Mouse (Mus musculus) limb, embryonic 10.5 days (tissue): ENCODE results near the gene Pbx1. TPM values are rescaled to one million over a fixed set of nuclear protein-coding genes. Genes with fewer than 3 reads are reported as not detected.
A peak's percentile ranks its signal among the peaks of the same experiment; 100 is the strongest.

Experiments used
- DNase-seq: peaks from one replicate; pipeline ENCODE4 v3.0.0-alpha.2; 2017; ENCODE audit warnings: low spot score
- H3K27ac ChIP-seq: fragments of 300-500 bp; sonication (generic); 2 replicates; pipeline ENCODE4 v1.5.1; 2016; ENCODE audit warnings: mild to moderate bottlenecking
- H3K27me3 ChIP-seq: fragments of 300-500 bp; sonication (generic); 2 replicates; pipeline ENCODE4 v1.6.1; 2016; ENCODE audit warnings: low read depth, mild to moderate bottlenecking; ENCODE audit not compliant: poor library complexity, severe bottlenecking
- H3K36me3 ChIP-seq: fragments of 300-500 bp; sonication (generic); 2 replicates; pipeline ENCODE4 v1.6.1; 2016; ENCODE audit warnings: mild to moderate bottlenecking, moderate library complexity
- H3K4me1 ChIP-seq: fragments of 300-500 bp; sonication (generic); 2 replicates; pipeline ENCODE4 v1.6.1; 2016
- H3K4me3 ChIP-seq: fragments of 300-500 bp; sonication (generic); 2 replicates; pipeline ENCODE4 v1.5.1; 2016; ENCODE audit warnings: mild to moderate bottlenecking, moderate library complexity
- H3K9me3 ChIP-seq: fragments of 300-500 bp; sonication (generic); replicated peaks from 2 replicates; pipeline ENCODE4 v1.6.1; 2016; ENCODE audit warnings: mild to moderate bottlenecking
- WGBS: fragments of 180-500 bp; shearing (Covaris S2); methylation state at CpG from one replicate; pipeline ENCODE4 v1.1.7; 2016; 5-methylcytosine and 5-hydroxymethylcytosine counted together
- polyA plus RNA-seq: library from polyadenylated mRNA; unstranded; fragments of >200 nt; fragmentation: Nextera tagmentation; extraction: Ambion mirVana; gene quantifications from 2 replicates; pipeline ENCODE4 v1.2.1, GENCODE M21; 2016

Gene Pbx1
- polyA plus RNA-seq, 1 experiment from 2014 or later, result 55.9 TPM

- DNase-seq, result peak; percentile 89
- whole genome bisulfite sequencing, result under 1% methylated on average over 21 of the region's 22 CpGs
- no peaks in the 10 kb centered on the region for H3K27me3 ChIP-seq
- H3K27ac ChIP-seq, result peak overlapping the region; percentile 99
- peaks cover 18% of the 10 kb centered on the region for H3K4me1 ChIP-seq
- H3K36me3 ChIP-seq, result no peaks in the 10 kb centered on the region
- H3K4me3 ChIP-seq, result peak overlapping the region; percentile 88
- H3K9me3 ChIP-seq, result no peaks in the 10 kb centered on the region
Measured at GRCm38 (mm10) chr1:168432281-168432725, 233 bp upstream of the Pbx1 start.

GRCm38 (mm10) chr1:168431711-168432231, 299 bp downstream of the Pbx1 start:
- DNase-seq, result peak; percentile 86
- Histone ChIP-seq H3K27me3 (no peaks in the 10 kb centered on the region), H3K4me3 (peak overlapping the region; percentile 88), H3K36me3 (no peaks in the 10 kb centered on the region), H3K9me3 (no peaks in the 10 kb centered on the region), H3K27ac (peak overlapping the region; percentile 99), H3K4me1 (peaks cover 24% of the 10 kb centered on the region)
- WGBS, result 1% methylated on average over 14 of the region's 14 CpGs

GRCm38 (mm10) chr1:168430868-168431710, 981 bp downstream of the Pbx1 start:
- under 1% methylated on average over 37 of the region's 37 CpGs for WGBS
- H3K4me1 ChIP-seq, result peaks cover 30% of the 10 kb centered on the region
- peak; percentile 71 for DNase-seq

DNA sequence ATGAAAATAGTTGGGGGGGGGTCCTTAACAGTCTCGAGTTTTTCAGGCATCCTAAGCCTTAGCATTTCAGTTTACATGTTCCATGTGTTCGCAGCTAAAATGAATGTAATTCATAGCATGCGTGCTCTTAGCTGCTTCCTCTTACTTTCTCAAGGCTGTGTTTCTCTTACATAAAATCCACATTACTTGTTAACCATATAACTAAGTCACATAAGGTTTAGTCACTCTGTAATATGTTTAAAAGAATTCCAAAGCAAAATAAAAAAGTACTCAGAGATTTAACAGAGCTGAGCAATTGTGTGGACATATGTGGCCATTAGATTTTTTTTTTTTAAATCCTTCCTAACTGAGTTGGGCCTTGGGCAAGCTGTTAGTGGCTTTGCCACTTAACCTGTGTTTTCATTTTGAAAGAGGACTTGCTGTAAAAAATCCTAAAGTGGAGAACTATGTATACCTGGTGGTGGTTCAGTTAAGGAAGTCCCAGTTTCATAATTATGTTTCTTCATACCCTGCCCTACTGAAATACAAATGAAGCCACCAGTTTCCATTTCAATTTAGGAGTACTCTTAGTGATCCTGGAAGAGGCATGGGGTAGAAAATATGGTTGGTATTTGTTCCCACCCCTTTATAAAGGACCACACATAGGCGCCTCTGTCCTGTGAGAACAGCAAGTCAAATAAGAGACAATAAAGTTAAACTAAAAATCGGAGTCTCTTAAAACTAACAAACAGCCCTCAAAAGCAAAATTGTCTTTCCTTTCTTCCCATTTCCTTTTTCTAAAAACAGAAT, 2.0 kb downstream of the Pbx1 start:
- no peaks in the 10 kb centered on the region for H3K36me3 ChIP-seq
- peak overlapping the region; percentile 99 for H3K27ac ChIP-seq
- WGBS, result 4% methylated on average over 5 of the region's 5 CpGs
- no peaks in the 10 kb centered on the region for H3K27me3 ChIP-seq
- DNase-seq, result no peak
- H3K4me1 ChIP-seq, result peaks cover 41% of the 10 kb centered on the region
- no peaks in the 10 kb centered on the region for H3K9me3 ChIP-seq
- H3K4me3 ChIP-seq, result peak overlapping the region; percentile 88

More at GRCm38 (mm10) chr1:168430868-168431710, 981 bp downstream of the Pbx1 start:
- Histone ChIP-seq H3K36me3 (no peaks in the 10 kb centered on the region), H3K4me3 (peak overlapping the region; percentile 88), H3K27ac (peak overlapping the region; percentile 99), H3K9me3 (no peaks in the 10 kb centered on the region), H3K27me3 (no peaks in the 10 kb centered on the region)

- no peaks in the 10 kb centered on the region for H3K36me3 ChIP-seq
- no peaks in the 10 kb centered on the region for H3K27me3 ChIP-seq
- no peaks in the 10 kb centered on the region for H3K9me3 ChIP-seq
- peak overlapping the region; percentile 99 for H3K27ac ChIP-seq
- WGBS, result under 1% methylated on average over 5 of the region's 5 CpGs
- peak overlapping the region; percentile 88 for H3K4me3 ChIP-seq
- DNase-seq, result no peak
- peaks cover 47% of the 10 kb centered on the region for H3K4me1 ChIP-seq
Measured at GRCm38 (mm10) chr1:168429406-168429805, 2.7 kb downstream of the Pbx1 start.

DNA sequence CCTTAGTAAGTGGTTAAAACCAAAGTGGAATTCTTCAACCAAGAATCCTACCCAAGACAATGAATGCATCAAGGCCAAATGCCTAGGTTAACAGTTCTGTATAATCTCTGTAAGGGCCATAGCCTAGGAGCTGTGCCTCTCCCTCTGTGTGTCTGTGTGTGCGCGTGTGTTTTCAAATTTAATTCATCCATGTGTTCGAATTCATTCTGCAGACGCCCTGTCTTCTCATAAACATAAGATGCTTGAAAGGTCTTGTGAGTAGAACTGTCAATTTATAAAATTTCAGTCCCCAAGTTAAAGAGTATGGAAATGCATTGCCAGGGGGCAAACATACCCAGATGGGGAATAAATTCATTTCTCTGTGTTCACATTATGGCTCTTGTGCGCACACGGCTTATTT, 3.8 kb downstream of the Pbx1 start:
- H3K4me3 ChIP-seq, result peak overlapping the region; percentile 88
- H3K36me3 ChIP-seq, result no peaks in the 10 kb centered on the region
- peak overlapping the region; percentile 99 for H3K27ac ChIP-seq
- H3K4me1 ChIP-seq, result peaks cover 59% of the 10 kb centered on the region
- WGBS, result 30% methylated on average over 6 of the region's 6 CpGs
- H3K9me3 ChIP-seq, result no peaks in the 10 kb centered on the region
- H3K27me3 ChIP-seq, result no peaks in the 10 kb centered on the region
- no peak for DNase-seq

DNA sequence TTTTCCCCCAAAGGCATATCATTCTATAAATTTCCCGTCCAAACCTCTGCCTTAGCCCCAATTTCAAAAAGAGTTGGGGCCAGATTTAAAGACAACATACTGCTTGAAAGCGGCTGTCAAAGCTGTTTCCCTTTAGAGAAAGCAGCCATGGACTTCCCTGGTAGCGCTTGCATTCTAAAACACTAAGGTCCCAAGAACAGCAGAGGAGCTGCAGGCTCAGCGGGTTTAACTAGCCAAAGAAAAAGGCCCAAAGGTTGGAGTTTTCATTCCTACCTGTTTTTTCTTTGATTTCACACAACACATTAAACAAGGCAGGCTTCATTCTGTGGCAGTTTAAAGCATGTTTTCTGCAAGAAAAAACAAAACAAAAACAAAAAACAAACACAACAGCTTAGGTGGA, 4.5 kb downstream of the Pbx1 start:
- DNase-seq, result no peak
- H3K9me3 ChIP-seq, result no peaks in the 10 kb centered on the region
- H3K27ac ChIP-seq, result peak overlapping the region; percentile 99
- 6% methylated on average over 4 of the region's 4 CpGs for WGBS
- no peaks in the 10 kb centered on the region for H3K27me3 ChIP-seq
- peak overlapping the region; percentile 88 for H3K4me3 ChIP-seq
- peaks cover 2% of the 10 kb centered on the region for H3K36me3 ChIP-seq
- H3K4me1 ChIP-seq, result peaks cover 62% of the 10 kb centered on the region

- Histone ChIP-seq H3K9me3 (no peaks in the 10 kb centered on the region), H3K27ac (peak overlapping the region; percentile 99), H3K27me3 (no peaks in the 10 kb centered on the region), H3K4me3 (peak overlapping the region; percentile 88), H3K36me3 (peaks cover 9% of the 10 kb centered on the region), H3K4me1 (peaks cover 63% of the 10 kb centered on the region)
- WGBS, result 16% methylated on average over 9 of the region's 9 CpGs
- no peak for DNase-seq
Measured at GRCm38 (mm10) chr1:168426900-168427299, 5.2 kb downstream of the Pbx1 start.

DNA sequence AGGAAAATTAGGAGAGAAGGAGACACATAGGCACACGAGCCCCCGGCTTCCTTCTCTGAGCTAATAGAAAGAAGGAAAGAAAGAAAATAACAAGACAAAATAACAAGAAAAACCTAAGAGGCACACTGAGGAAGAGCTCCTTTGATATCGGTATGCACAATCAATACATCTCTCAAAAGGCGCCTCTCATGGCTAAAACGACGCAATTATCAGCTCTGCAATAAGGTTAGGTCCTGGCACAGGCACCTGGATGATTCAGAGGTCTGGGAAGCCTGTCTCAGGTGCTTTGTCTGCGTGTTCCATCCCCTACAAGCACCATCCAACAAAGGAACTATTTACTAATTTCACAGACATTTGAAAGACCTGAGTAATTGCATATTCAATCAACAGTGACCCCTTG, 5.8 kb downstream of the Pbx1 start:
- 31% methylated on average over 7 of the region's 7 CpGs for WGBS

GRCm38 (mm10) chr1:168425017-168425705, 6.9 kb downstream of the Pbx1 start:
- DNase-seq, result no peak
- peaks cover 26% of the 10 kb centered on the region for H3K36me3 ChIP-seq
- no peaks in the 10 kb centered on the region for H3K9me3 ChIP-seq
- WGBS, result 27% methylated on average over 5 of the region's 5 CpGs
- H3K4me1 ChIP-seq, result peaks cover 67% of the 10 kb centered on the region
- H3K4me3 ChIP-seq, result peak overlapping the region; percentile 88
- H3K27ac ChIP-seq, result peak overlapping the region; percentile 99
- H3K27me3 ChIP-seq, result no peaks in the 10 kb centered on the region

More for the DNA sequence above, 5.8 kb downstream of the Pbx1 start:
- H3K27me3 ChIP-seq, result no peaks in the 10 kb centered on the region
- no peak for DNase-seq
- peaks cover 65% of the 10 kb centered on the region for H3K4me1 ChIP-seq
- H3K27ac ChIP-seq, result peak overlapping the region; percentile 99; the same call in 1 of the 2 replicates
- H3K9me3 ChIP-seq, result no peaks in the 10 kb centered on the region
- peaks cover 15% of the 10 kb centered on the region for H3K36me3 ChIP-seq
- H3K4me3 ChIP-seq, result peak overlapping the region; percentile 88

GRCm38 (mm10) chr1:168423389-168423930, 8.6 kb downstream of the Pbx1 start:
- WGBS, result 64% methylated on average over 11 of the region's 11 CpGs
- no peak for DNase-seq
- Histone ChIP-seq H3K27ac (peak overlapping the region; percentile 50; the same call in 1 of the 2 replicates), H3K4me1 (peaks cover 78% of the 10 kb centered on the region), H3K27me3 (no peaks in the 10 kb centered on the region), H3K9me3 (no peaks in the 10 kb centered on the region), H3K4me3 (peak overlapping the region; percentile 32), H3K36me3 (peaks cover 43% of the 10 kb centered on the region)

- peak; percentile 28 for DNase-seq
- Histone ChIP-seq H3K27ac (no peak overlapping the region), H3K4me3 (no peak overlapping the region), H3K27me3 (no peaks in the 10 kb centered on the region), H3K4me1 (peaks cover 76% of the 10 kb centered on the region), H3K36me3 (peaks cover 66% of the 10 kb centered on the region), H3K9me3 (no peaks in the 10 kb centered on the region)
- WGBS, result 86% methylated on average over 9 of the region's 9 CpGs
Measured at GRCm38 (mm10) chr1:168418903-168419302, 13.2 kb downstream of the Pbx1 start.
